Mouse (Mus musculus) liver, adult 2 months (tissue): ENCODE results near the gene Gatd1.

Experiments used
- CTCF ChIP-seq: fragments of 200-500 bp; IDR thresholded peaks from 2 replicates; pipeline ENCODE4 v1.5.1; 2011; ENCODE audit warnings: low read depth, low read length, control low read depth
- POLR2A ChIP-seq: fragments of 200-500 bp; IDR thresholded peaks from 2 replicates; pipeline ENCODE4 v1.6.1; 2011; ENCODE audit warnings: low read length, control low read depth; ENCODE audit not compliant: insufficient read depth; ENCODE audit errors: extremely low read depth

GRCm38 (mm10) chr7:141439811-141440210, 25.9 kb upstream of the Gatd1 start:
- TF ChIP-seq CTCF (no peak), POLR2A (no peak)
